In the genomic region with DNA sequence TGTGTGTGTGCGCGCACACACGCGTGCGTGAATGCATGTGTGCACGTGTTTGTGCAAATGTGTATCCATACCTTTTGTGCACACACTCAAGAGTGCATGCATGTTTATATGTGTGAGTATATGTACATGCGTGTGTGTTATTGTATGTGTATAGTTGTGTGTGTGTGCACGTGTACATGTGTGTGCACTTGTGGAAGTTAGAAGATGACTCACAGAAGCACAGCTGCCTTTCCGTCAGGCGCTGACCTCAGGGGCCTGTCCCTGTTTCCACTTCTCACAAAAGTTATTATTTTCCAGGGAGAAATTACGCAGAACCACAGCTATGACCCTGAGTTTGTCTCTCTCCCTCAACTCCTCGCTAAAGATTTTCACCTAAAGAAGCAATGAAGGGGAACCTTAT, we compare ENCODE assay signal across 36 mouse cellular contexts. TPM values are rescaled to one million over a fixed set of nuclear protein-coding genes. Genes with fewer than 3 reads are reported as not detected.
"Had no signal": no experiment of that assay in that cellular context is flagged by ENCODE, and none has a peak within 500 bp of the region (broad histone marks: within the 10 kb centered on the region; RNA-seq: fewer than 3 reads in every experiment).

No protein-coding gene starts in this region.

- H3K9me3 ChIP-seq: heart, embryonic 10.5 days; heart, embryonic 12.5 days; heart, embryonic 13.5 days; heart, embryonic 15.5 days; hindbrain, embryonic 10.5 days; hindbrain, embryonic 12.5 days; hindbrain, embryonic 13.5 days; hindbrain, embryonic 15.5 days; intestine, embryonic 15.5 days; kidney, embryonic 15.5 days had no signal

- H3K27ac ChIP-seq: heart, embryonic 10.5 days; heart, embryonic 13.5 days; heart, embryonic 15.5 days; hindbrain, embryonic 10.5 days; hindbrain, embryonic 12.5 days; hindbrain, embryonic 13.5 days; hindbrain, embryonic 14.5 days; hindbrain, embryonic 15.5 days; hindbrain, postnatal 0 days; intestine, embryonic 15.5 days; kidney, embryonic 15.5 days; kidney, postnatal 0 days; layer of hippocampus, adult 2 months; left cerebral cortex, adult 2 months had no signal

- H3K4me3 ChIP-seq: heart, embryonic 10.5 days; heart, embryonic 12.5 days; heart, embryonic 13.5 days; heart, embryonic 15.5 days; hindbrain, embryonic 10.5 days; hindbrain, embryonic 12.5 days; hindbrain, embryonic 13.5 days; hindbrain, embryonic 15.5 days; intestine, embryonic 15.5 days; kidney, embryonic 15.5 days; layer of hippocampus, adult 2 months; left cerebral cortex, adult 2 months had no signal

- H3K4me2 ChIP-seq: heart, embryonic 11.5 days; heart, embryonic 12.5 days; heart, embryonic 15.5 days; hindbrain, embryonic 12.5 days; hindbrain, embryonic 13.5 days; hindbrain, embryonic 14.5 days; hindbrain, embryonic 15.5 days; kidney, embryonic 15.5 days had no signal

- H3K9ac ChIP-seq: heart, embryonic 13.5 days; heart, embryonic 15.5 days; hindbrain, embryonic 12.5 days; hindbrain, embryonic 13.5 days; hindbrain, embryonic 14.5 days; hindbrain, embryonic 15.5 days; intestine, embryonic 15.5 days; kidney, embryonic 15.5 days had no signal

- H3K36me3 ChIP-seq: heart, embryonic 10.5 days; heart, embryonic 12.5 days; heart, embryonic 13.5 days; heart, embryonic 15.5 days; hindbrain, embryonic 10.5 days; hindbrain, embryonic 12.5 days; hindbrain, embryonic 13.5 days; hindbrain, embryonic 15.5 days; intestine, embryonic 15.5 days; kidney, embryonic 15.5 days had no signal

- DNase-seq: heart, postnatal 10 days; heart, postnatal 14 days; heart, postnatal 36 days; heart, postnatal 4 days; kidney, adult 11 months; kidney, adult 18-20 months; kidney, adult 2 months; kidney, adult 8-10 months; kidney, adult 9 months; kidney, postnatal 10 days; kidney, postnatal 14 days; kidney, postnatal 25 days; kidney, postnatal 4 days; layer of hippocampus, adult 9-11 months; layer of hippocampus, postnatal 36 days had no signal

RNA-seq across cellular contexts. Expression of gene Gng7, which starts 30.5 kb away (rescaled TPM):
- polyA plus RNA-seq: inflammation-experienced regulatory T-cells, adult 6 months had no signal

RNA-seq across cellular contexts. Expression of gene Diras1, which starts 41.2 kb away (rescaled TPM):
- total RNA-seq: heart, postnatal 10 days; heart, postnatal 25 days; heart, postnatal 36 days; heart, postnatal 4 days; hematopoietic stem cell, adult 5-6 weeks had no signal
- polyA plus RNA-seq: heart, embryonic 12.5 days; heart, embryonic 14.5 days; heart, embryonic 15.5 days; heart, postnatal 0 days; inflammation-experienced regulatory T-cells, adult 6 months had no signal
